Mouse (Mus musculus): Measurements from ENCODE around the gene Dennd4b.
"Not testable (repeated sequence)": the region's sequence is repeated elsewhere in the genome, so short reads cannot be mapped to it uniquely, and the experiment has no call there.

Dennd4b gene

GRCm38 (mm10) chr3:90277793-90278192, 12.8 kb downstream of the Dennd4b start:
- no peak for DNase-seq (ENCODE audit: low read depth in 1 of 2, low spot score in 2 of 2)

DNA sequence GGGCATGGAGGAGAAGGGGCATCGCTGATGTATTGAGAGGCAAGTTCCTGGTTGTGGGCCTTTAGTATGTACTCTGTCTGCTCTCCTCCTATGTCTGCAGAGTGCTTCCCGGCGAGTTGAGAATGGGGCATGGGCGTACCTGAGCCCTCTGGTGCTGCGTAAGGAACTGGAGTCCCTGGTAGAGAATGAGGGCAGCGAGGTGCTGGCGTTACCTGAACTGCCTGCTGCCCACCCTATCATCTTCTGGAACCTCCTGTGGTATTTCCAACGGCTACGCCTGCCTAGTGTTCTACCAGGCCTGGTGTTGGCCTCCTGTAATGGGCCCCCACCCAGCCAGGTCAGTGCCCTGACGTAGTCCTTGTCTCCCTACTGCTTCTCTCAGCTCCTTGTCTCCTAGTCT, 13.2 kb downstream of the Dennd4b start:
- no peak for DNase-seq (ENCODE audit: low read depth in 1 of 2, low spot score in 2 of 2)

- DNase-seq (ENCODE audit: low read depth in 1 of 2, low spot score in 2 of 2), result no peak
These were observed 14.2 kb downstream of the Dennd4b start for GRCm38 (mm10) chr3:90279216-90279615.

DNA sequence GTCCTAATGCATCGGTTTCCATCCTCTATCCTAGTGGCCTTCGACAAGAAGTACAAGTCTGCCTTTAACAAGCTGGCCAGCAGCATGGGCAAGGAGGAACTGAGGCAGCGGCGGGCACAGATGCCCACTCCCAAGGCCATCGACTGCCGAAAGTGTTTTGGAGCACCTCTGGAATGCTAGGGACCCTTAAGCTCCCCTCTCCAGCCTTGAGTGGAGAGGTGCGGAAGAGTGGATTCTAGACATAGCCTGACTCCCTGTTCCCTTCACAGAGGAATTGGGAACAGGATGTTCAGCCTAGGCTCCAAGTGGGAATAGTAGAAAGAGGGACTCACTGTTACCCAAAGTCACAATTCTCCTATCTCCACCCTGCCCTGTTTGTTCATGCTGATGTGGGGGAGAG, 14.8 kb downstream of the Dennd4b start:
- no peak for DNase-seq (ENCODE audit: low read depth in 1 of 2, low spot score in 2 of 2)

- no peak for DNase-seq (ENCODE audit: low read depth in 1 of 2, low spot score in 2 of 2)
These were observed 15.7 kb downstream of the Dennd4b start for GRCm38 (mm10) chr3:90280708-90281107.

- no peak for DNase-seq (ENCODE audit: low read depth in 1 of 2, low spot score in 2 of 2)
These were observed 19.2 kb downstream of the Dennd4b start for GRCm38 (mm10) chr3:90284150-90284549.

DNA sequence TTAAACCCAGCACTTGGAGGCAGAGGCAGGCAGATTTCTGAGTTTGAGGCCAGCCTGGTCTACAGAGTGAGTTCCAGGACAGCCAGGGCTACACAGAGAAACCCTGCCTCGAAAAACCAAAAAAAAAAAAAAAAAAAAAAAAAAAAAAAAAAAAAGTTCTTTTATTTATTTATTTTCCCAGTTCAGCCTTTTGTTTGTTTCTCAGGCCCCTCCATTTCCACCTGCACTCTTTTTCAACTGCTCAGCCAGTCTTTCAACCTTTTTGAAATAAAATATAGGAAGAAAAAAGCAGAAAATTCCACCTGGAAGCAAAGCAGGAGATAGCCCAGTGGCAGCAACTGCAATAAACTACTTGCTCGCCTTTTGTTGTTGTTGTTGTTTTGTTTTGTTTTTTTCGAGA, 24.4 kb downstream of the Dennd4b start:
- not testable (repeated sequence) for DNase-seq (ENCODE audit: low read depth in 1 of 2, low spot score in 2 of 2)

GRCm38 (mm10) chr3:90290602-90291001, 25.6 kb downstream of the Dennd4b start:
- DNase-seq (ENCODE audit: low read depth in 1 of 2, low spot score in 2 of 2), result no peak

DNA sequence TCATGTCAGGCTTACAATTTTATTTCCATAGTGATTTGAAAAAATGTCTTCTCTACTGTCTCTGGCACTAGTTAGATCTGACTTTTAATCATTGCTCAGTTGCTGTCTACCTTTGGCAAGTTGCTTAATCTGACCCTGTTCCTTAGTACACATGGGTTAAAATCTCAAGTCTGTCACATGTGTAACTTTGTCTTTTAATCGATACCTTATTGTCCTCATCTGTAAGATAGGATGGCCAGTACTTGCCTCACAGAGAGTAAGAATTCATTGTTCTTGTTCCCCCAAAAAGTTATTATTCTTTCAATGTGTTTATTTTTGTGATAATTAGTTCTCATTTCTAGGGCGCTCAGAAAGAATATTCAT, 27.0 kb downstream of the Dennd4b start:
- DNase-seq (ENCODE audit: low read depth in 1 of 2, low spot score in 2 of 2), result no peak

DNA sequence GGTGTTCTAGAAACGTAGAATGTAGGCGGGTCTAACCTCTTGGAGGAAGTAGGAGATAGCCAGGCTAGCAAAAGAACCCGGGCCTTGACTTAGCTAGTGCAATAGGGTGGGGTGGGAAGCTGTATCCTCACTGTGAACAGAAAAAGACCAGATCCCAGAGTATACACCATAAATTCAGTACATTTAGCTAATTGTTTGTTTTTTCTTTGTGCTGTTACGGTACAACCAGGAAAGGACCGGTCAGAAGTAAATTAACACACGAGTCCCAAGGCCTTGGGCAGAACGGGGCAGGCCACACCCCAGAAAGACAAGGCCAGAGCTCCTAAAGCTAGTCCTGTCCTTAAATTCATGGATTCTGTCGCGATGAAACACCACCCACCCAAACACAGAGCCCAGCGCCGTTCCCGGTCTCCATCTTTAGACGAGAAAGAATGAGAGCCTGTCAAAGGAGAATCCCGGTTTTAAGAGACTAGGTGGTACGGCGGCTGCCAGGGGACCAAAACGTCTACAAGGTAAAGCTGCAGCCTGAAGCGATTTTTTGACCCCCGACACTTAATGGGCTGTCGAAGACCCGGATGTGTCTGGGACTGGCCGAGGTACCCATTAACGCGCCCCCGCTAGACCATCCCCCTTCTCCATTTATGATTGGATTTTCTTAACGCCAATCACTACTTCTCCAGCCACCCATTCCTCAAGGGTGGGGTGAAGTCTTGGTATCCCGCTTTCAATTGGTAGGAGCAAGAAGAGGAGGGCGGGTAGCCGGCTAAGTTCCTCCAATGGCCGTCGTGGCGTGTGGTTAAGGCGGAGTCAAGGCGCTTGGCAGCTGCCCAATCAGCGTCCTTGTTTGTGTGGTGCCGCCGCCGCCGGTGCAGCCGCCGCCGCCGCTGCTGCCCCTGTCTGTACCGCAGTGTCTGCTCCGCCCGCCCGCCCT, 27.6 kb downstream of the Dennd4b start, which contains the start of gene Gatad2b:
Gene Gatad2b (plus strand): TSS at position 834 of the 931 bp plus-strand sequence.
- peak; percentile 96 for DNase-seq (ENCODE audit: low read depth in 1 of 2, low spot score in 2 of 2)

DNA sequence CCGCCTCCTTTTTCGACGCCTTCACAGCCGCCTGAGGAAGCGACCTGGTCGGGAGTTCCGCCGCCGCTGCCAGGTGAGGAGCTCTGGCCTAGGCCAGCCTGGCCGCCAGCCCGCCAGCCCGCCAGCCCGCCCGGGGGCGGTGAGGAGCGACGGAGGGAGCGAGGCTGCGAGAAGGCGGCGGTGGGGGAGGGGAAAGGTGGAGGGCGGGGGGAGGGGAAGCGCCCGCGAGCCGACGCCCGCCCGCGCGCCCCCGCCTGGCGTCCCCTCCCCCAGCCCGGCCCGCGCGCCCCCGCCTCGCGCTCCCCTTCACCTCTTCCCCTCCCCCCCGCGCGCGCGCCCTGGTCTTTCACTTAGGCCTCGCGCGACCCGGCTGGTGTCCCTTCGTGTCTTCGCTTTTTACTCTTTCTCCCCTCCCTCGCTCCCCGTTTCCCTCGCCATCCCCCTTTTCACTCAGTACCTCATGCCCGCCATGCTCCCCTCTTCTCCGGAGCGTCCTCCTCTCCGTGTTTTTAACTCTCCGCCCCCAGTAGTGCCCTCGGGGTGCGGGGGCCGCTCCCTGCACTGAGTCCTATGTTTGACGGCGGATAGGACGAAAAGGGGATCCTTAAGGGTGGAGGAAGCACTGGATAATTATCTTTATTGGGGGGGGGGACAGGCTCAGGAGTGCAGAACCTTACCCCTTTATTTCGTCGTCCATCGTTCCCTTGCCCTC, 28.5 kb downstream of the Dennd4b start:
- DNase-seq (ENCODE audit: low read depth in 1 of 2, low spot score in 2 of 2), result peak in 1 of 2 experiments; percentile 18

DNA sequence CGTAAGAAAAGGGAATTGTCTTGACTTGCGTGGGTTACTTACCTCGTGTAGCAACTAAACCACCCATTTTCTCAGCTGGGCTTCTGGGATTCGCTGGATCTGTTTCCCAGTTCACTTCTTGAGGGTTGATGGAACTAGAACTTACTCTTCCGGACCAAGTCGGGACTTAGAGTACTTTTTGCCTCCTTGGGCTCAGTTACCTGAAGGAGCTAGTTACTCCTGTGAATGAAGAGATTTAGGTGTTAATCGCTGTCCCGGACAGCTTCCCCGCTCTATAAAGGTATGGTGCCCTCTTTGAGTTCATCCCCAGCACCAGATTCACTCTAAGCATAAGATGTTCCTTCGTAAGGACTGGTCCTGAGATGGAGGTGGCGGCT, 29.1 kb downstream of the Dennd4b start:
- no peak for DNase-seq (ENCODE audit: low read depth in 1 of 2, low spot score in 2 of 2)

GRCm38 (mm10) chr3:90294651-90295050, 29.7 kb downstream of the Dennd4b start:
- DNase-seq (ENCODE audit: low read depth in 1 of 2, low spot score in 2 of 2), result no peak

GRCm38 (mm10) chr3:90305801-90306200, 40.8 kb downstream of the Dennd4b start:
- DNase-seq (ENCODE audit: low read depth in 1 of 2, low spot score in 2 of 2), result no peak

DNA sequence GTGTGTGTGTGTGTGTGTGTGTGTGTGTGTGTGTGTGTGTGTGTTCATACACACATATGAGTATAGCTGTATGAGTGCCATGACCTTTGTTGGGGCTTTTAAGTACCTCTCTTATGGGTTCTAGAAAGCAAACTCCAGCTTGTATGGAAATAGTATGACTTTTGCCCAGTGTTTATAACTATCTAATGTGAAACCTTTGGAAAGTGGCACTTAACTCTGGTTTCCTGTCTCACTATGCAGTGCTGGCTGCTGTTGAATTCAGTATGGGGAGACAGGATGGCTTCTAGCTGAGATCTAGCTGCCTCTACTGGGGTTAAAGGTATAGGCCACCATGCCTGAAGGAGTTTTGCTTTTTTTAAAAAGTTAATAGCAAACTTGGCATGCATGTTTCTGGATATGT, 44.6 kb downstream of the Dennd4b start:
- DNase-seq (ENCODE audit: low read depth in 1 of 2, low spot score in 2 of 2), result no peak

GRCm38 (mm10) chr3:90313367-90313766, 48.4 kb downstream of the Dennd4b start:
- DNase-seq (ENCODE audit: low read depth in 1 of 2, low spot score in 2 of 2), result no peak

GRCm38 (mm10) chr3:90314241-90314640, 49.3 kb downstream of the Dennd4b start:
- no peak for DNase-seq (ENCODE audit: low read depth in 1 of 2, low spot score in 2 of 2)

GRCm38 (mm10) chr3:90322289-90322688, 57.3 kb downstream of the Dennd4b start:
- no peak for DNase-seq (ENCODE audit: low read depth in 1 of 2, low spot score in 2 of 2)

DNA sequence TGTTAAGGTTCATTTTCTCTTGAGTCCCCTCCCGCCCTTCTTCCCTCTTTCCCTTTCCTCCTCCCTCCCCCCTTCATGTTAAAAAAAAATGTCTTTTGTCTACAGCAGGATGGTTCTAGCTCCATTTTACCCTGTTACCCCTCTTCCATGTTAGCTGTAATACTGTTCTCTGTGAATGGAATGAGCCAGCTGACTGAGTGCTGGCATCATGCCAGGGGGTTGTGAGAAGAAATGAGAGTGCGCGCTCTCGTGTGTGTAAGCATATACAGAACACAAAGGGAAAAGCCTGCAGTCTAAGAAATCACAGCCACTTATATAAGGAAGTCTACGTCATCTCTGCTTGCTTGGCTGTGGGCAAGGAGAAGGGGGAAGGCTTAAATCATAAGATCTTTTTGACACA, 58.1 kb downstream of the Dennd4b start:
- peak in 1 of 2 experiments; percentile 28 for DNase-seq (ENCODE audit: low read depth in 1 of 2, low spot score in 2 of 2)

All from monocyte, adult 2 months (primary cell).